Mouse (Mus musculus) liver, embryonic 13.5 days (tissue): ENCODE data around the gene Syt17. TPM values are rescaled to one million over a fixed set of nuclear protein-coding genes. Genes with fewer than 3 reads are reported as not detected.

ENCODE experiments used
- ATAC-seq: fragments of 200-750 bp; cut with Nextera tagmentation; 2 replicates; pipeline ENCODE4 v1.8.0; 2017; ENCODE audit warnings: low read depth, mild to moderate bottlenecking, moderate number of reproducible peaks, moderate library complexity
- DNase-seq: peaks from one replicate; pipeline ENCODE4 v3.0.0; 2022
- H3K27ac ChIP-seq: fragments of 300-500 bp; sonication (generic); 2 replicates; pipeline ENCODE4 v1.5.1; 2015; ENCODE audit warnings: moderate library complexity, mild to moderate bottlenecking, inconsistent platforms
- H3K27me3 ChIP-seq: fragments of 300-500 bp; sonication (generic); 2 replicates; pipeline ENCODE4 v1.6.1; 2015; ENCODE audit warnings: mild to moderate bottlenecking, inconsistent platforms
- H3K36me3 ChIP-seq: fragments of 300-500 bp; sonication (generic); 2 replicates; pipeline ENCODE4 v1.6.1; 2015; ENCODE audit warnings: mild to moderate bottlenecking, inconsistent platforms
- H3K4me1 ChIP-seq: fragments of 300-500 bp; sonication (generic); replicated peaks from 2 replicates; pipeline ENCODE4 v1.6.1; 2015; ENCODE audit warnings: inconsistent platforms
- H3K4me2 ChIP-seq: fragments of 300-500 bp; sonication (generic); 2 replicates; pipeline ENCODE4 v1.6.1; 2015; ENCODE audit warnings: inconsistent platforms, mild to moderate bottlenecking, moderate library complexity
- H3K4me3 ChIP-seq: fragments of 300-500 bp; sonication (generic); replicated peaks from 2 replicates; pipeline ENCODE4 v1.5.1; 2015; ENCODE audit warnings: mild to moderate bottlenecking, inconsistent platforms
- H3K9ac ChIP-seq: fragments of 300-500 bp; sonication (generic); 2 replicates; pipeline ENCODE4 v1.6.1; 2015; ENCODE audit warnings: mild to moderate bottlenecking, inconsistent platforms
- H3K9me3 ChIP-seq: fragments of 300-500 bp; sonication (generic); replicated peaks from 2 replicates; pipeline ENCODE4 v1.6.1; 2016; ENCODE audit warnings: inconsistent platforms
- WGBS: fragments of 180-500 bp; shearing (Covaris S2); methylation state at CpG from one replicate; pipeline ENCODE4 v1.1.7; 2015; ENCODE audit not compliant: insufficient replicate concordance; 5-methylcytosine and 5-hydroxymethylcytosine counted together
- polyA plus RNA-seq: library from polyadenylated mRNA; unstranded; fragments of >200 nt; fragmentation: Nextera tagmentation; extraction: Ambion mirVana; gene quantifications from 2 replicates; pipeline ENCODE4 v1.2.1, GENCODE M21; 2015

Syt17 gene
- polyA plus RNA-seq, 1 experiment from 2014 or later = 0.07 TPM

GRCm38 (mm10) chr7:118345396-118345795, 102.6 kb downstream of the Syt17 start:
- Histone ChIP-seq H3K27me3 (no peaks in the 10 kb centered on the region), H3K4me2 (no peak overlapping the region), H3K9me3 (no peaks in the 10 kb centered on the region), H3K9ac (no peak overlapping the region), H3K27ac (no peak overlapping the region), H3K36me3 (no peaks in the 10 kb centered on the region), H3K4me1 (no peaks in the 10 kb centered on the region), H3K4me3 (no peak overlapping the region)
- ATAC-seq (no peak), DNase-seq (no peak)
- 56% methylated on average over 3 of the region's 3 CpGs for WGBS

- Histone ChIP-seq H3K9me3 (no peaks in the 10 kb centered on the region), H3K4me3 (no peak overlapping the region), H3K27ac (no peak overlapping the region), H3K27me3 (no peaks in the 10 kb centered on the region), H3K4me2 (no peak overlapping the region), H3K4me1 (no peaks in the 10 kb centered on the region), H3K36me3 (no peaks in the 10 kb centered on the region), H3K9ac (no peak overlapping the region)
- no peak for DNase-seq
- ATAC-seq = no peak
- WGBS = 49% methylated on average over 9 of the region's 9 CpGs
Measured at GRCm38 (mm10) chr7:118344701-118345100, 103.3 kb downstream of the Syt17 start.

Other genes starting within 250 kb of the Syt17 start
- 5.8 and 6.0 TPM in 2 replicates for gene Smg1, start 204.6 kb downstream of the Syt17 start, polyA plus RNA-seq
- 0.70 and 0.87 TPM in 2 replicates for gene Itpripl2, start 43.8 kb upstream of the Syt17 start, polyA plus RNA-seq
- gene Coq7, start 85.1 kb upstream of the Syt17 start, polyA plus RNA-seq = 56.5 and 58.8 TPM in 2 replicates
- 0.18 and 0.24 TPM in 2 replicates for gene Tmc7, start 136.5 kb upstream of the Syt17 start, polyA plus RNA-seq
- not detected in 2 replicates for gene Tmc5, start 149.1 kb upstream of the Syt17 start, polyA plus RNA-seq